Mouse (Mus musculus): ENCODE results near the gene Magi3.

- no peak for TF ChIP-seq POLR2A (IDR thresholded peaks at IDR 0.05; ENCODE audit: borderline replicate concordance, low read depth, low read length)
- TF ChIP-seq CTCF (IDR thresholded peaks at IDR 0.05; ENCODE audit: low read depth, low read length) = no peak
Observed at GRCm38 (mm10) chr3:103989352-103989751, 230.8 kb downstream of the Magi3 start.

Measured in bone marrow macrophage, adult 2 months (primary cell).